Mouse (Mus musculus): Measurements from ENCODE around the gene Krt75.
"Not testable (repeated sequence)": the region's sequence is repeated elsewhere in the genome, so short reads cannot be mapped to it uniquely, and the experiment has no call there.

Gene Krt75

DNA sequence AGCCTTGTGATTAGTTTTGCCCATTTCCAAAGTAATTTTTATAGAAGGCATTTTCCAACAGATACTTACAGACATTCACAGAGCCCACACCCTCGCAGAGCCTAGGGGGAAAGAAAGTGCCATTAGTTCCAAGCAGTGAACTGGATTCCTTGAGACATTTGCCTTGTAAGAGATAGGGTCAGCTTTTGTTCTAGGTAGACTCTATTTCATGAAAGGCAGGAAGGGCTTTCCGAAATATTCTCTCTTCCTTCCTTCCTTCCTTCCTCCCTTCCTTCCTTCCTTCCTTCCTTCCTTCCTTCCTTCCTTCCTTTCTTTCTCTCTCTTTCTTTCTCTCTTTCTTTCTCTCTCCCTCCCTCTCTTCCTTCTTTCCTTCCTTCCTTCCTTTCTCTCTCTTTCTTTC is 56.5 kb downstream of the Krt75 start, which contains the start of gene Gm49425:
Gene Gm49425, minus strand, starts transcription at position 101 of the 400 bp plus-strand sequence.
- not testable (repeated sequence) for DNase-seq (ENCODE audit: low spot score)
